Mouse (Mus musculus): ENCODE data around the gene 6430550D23Rik. TPM values are rescaled to one million over a fixed set of nuclear protein-coding genes. Genes with fewer than 3 reads are reported as not detected.

Gene 6430550D23Rik
- polyA plus RNA-seq, 1 experiment: 0.09 TPM

- no peaks in the 10 kb centered on the region for H3K79me2 ChIP-seq (ENCODE audit: control insufficient read depth, insufficient read depth)
- no peak overlapping the region for H3K4me3 ChIP-seq (ENCODE audit: insufficient read depth, poor library complexity, severe bottlenecking)
- H3ac ChIP-seq (ENCODE audit: control insufficient read depth, insufficient read length, low read depth): no peak overlapping the region
- no peaks in the 10 kb centered on the region for H3K36me3 ChIP-seq (ENCODE audit: control insufficient read depth, insufficient read depth)
- H3K79me3 ChIP-seq (ENCODE audit: low read depth): no peaks in the 10 kb centered on the region
- TF ChIP-seq MAX (IDR thresholded peaks at IDR 0.05) (no peak), MYOD1 (IDR thresholded peaks at IDR 0.05; ENCODE audit: control insufficient read depth, insufficient read length, low read depth) (no peak), CEBPB (IDR thresholded peaks at IDR 0.05; ENCODE audit: low read depth) (no peak), MYOG (IDR thresholded peaks at IDR 0.05; ENCODE audit: control insufficient read depth, extremely low read depth, insufficient read length) (no peak), CTCF (IDR thresholded peaks at IDR 0.05; ENCODE audit: control insufficient read depth, insufficient read depth, insufficient read length) (no peak), USF1 (IDR thresholded peaks at IDR 0.05; ENCODE audit: low read depth) (no peak), FOSL1 (IDR thresholded peaks at IDR 0.05; ENCODE audit: insufficient read depth, low read length, poor library complexity, severe bottlenecking) (no peak)
- peaks cover 8% of the 10 kb centered on the region for H3K27me3 ChIP-seq (ENCODE audit: control insufficient read depth, insufficient read depth, insufficient read length)
Measured at GRCm38 (mm10) chr2:156025482-156025881, 17.7 kb upstream of the 6430550D23Rik start.

- H3K79me3 ChIP-seq (ENCODE audit: low read depth): no peaks in the 10 kb centered on the region
- no peak for TF ChIP-seq USF1 (IDR thresholded peaks at IDR 0.05; ENCODE audit: low read depth)
- no peak for TF ChIP-seq MYOG (IDR thresholded peaks at IDR 0.05; ENCODE audit: control insufficient read depth, extremely low read depth, insufficient read length)
- no peak for TF ChIP-seq MAX (IDR thresholded peaks at IDR 0.05)
- TF ChIP-seq MYOD1 (IDR thresholded peaks at IDR 0.05; ENCODE audit: control insufficient read depth, insufficient read length, low read depth): no peak
- TF ChIP-seq CTCF (IDR thresholded peaks at IDR 0.05; ENCODE audit: control insufficient read depth, insufficient read depth, insufficient read length): no peak
- TF ChIP-seq CEBPB (IDR thresholded peaks at IDR 0.05; ENCODE audit: low read depth): no peak
- TF ChIP-seq FOSL1 (IDR thresholded peaks at IDR 0.05; ENCODE audit: insufficient read depth, low read length, poor library complexity, severe bottlenecking): no peak
- H3K27me3 ChIP-seq (ENCODE audit: control insufficient read depth, insufficient read depth, insufficient read length): no peaks in the 10 kb centered on the region
- peaks cover 17% of the 10 kb centered on the region for H3K36me3 ChIP-seq (ENCODE audit: control insufficient read depth, insufficient read depth)
- H3ac ChIP-seq (ENCODE audit: control insufficient read depth, insufficient read length, low read depth): no peak overlapping the region
- H3K4me3 ChIP-seq (ENCODE audit: insufficient read depth, poor library complexity, severe bottlenecking): no peak overlapping the region
- no peaks in the 10 kb centered on the region for H3K79me2 ChIP-seq (ENCODE audit: control insufficient read depth, insufficient read depth)
Measured at GRCm38 (mm10) chr2:156021765-156022164, 14.0 kb upstream of the 6430550D23Rik start.

- Histone ChIP-seq H3K79me3 (ENCODE audit: low read depth) (no peaks in the 10 kb centered on the region), H3K36me3 (ENCODE audit: control insufficient read depth, insufficient read depth) (peaks cover 23% of the 10 kb centered on the region), H3K27me3 (ENCODE audit: control insufficient read depth, insufficient read depth, insufficient read length) (no peaks in the 10 kb centered on the region), H3ac (ENCODE audit: control insufficient read depth, insufficient read length, low read depth) (no peak overlapping the region), H3K79me2 (ENCODE audit: control insufficient read depth, insufficient read depth) (no peaks in the 10 kb centered on the region), H3K4me3 (ENCODE audit: insufficient read depth, poor library complexity, severe bottlenecking) (no peak overlapping the region)
- no peak for TF ChIP-seq USF1 (IDR thresholded peaks at IDR 0.05; ENCODE audit: low read depth)
- no peak for TF ChIP-seq CTCF (IDR thresholded peaks at IDR 0.05; ENCODE audit: control insufficient read depth, insufficient read depth, insufficient read length)
- no peak for TF ChIP-seq MAX (IDR thresholded peaks at IDR 0.05)
- no peak for TF ChIP-seq FOSL1 (IDR thresholded peaks at IDR 0.05; ENCODE audit: insufficient read depth, low read length, poor library complexity, severe bottlenecking)
- TF ChIP-seq MYOG (IDR thresholded peaks at IDR 0.05; ENCODE audit: control insufficient read depth, extremely low read depth, insufficient read length): no peak
- TF ChIP-seq MYOD1 (IDR thresholded peaks at IDR 0.05; ENCODE audit: control insufficient read depth, insufficient read length, low read depth): no peak
- no peak for TF ChIP-seq CEBPB (IDR thresholded peaks at IDR 0.05; ENCODE audit: low read depth)
Measured at GRCm38 (mm10) chr2:156021219-156021618, 13.4 kb upstream of the 6430550D23Rik start.

- Histone ChIP-seq H3K36me3 (ENCODE audit: control insufficient read depth, insufficient read depth) (peaks cover 48% of the 10 kb centered on the region), H3K79me3 (ENCODE audit: low read depth) (no peaks in the 10 kb centered on the region), H3K79me2 (ENCODE audit: control insufficient read depth, insufficient read depth) (no peaks in the 10 kb centered on the region), H3K4me3 (ENCODE audit: insufficient read depth, poor library complexity, severe bottlenecking) (no peak overlapping the region), H3ac (ENCODE audit: control insufficient read depth, insufficient read length, low read depth) (no peak overlapping the region), H3K27me3 (ENCODE audit: control insufficient read depth, insufficient read depth, insufficient read length) (no peaks in the 10 kb centered on the region)
- TF ChIP-seq MYOD1 (IDR thresholded peaks at IDR 0.05; ENCODE audit: control insufficient read depth, insufficient read length, low read depth): no peak
- no peak for TF ChIP-seq FOSL1 (IDR thresholded peaks at IDR 0.05; ENCODE audit: insufficient read depth, low read length, poor library complexity, severe bottlenecking)
- no peak for TF ChIP-seq MAX (IDR thresholded peaks at IDR 0.05)
- TF ChIP-seq CTCF (IDR thresholded peaks at IDR 0.05; ENCODE audit: control insufficient read depth, insufficient read depth, insufficient read length): no peak
- no peak for TF ChIP-seq USF1 (IDR thresholded peaks at IDR 0.05; ENCODE audit: low read depth)
- no peak for TF ChIP-seq MYOG (IDR thresholded peaks at IDR 0.05; ENCODE audit: control insufficient read depth, extremely low read depth, insufficient read length)
- TF ChIP-seq CEBPB (IDR thresholded peaks at IDR 0.05; ENCODE audit: low read depth): no peak
Measured at GRCm38 (mm10) chr2:156018106-156018505, 10.3 kb upstream of the 6430550D23Rik start.

GRCm38 (mm10) chr2:156005393-156005792 is 2.4 kb downstream of the 6430550D23Rik start:
- no peak overlapping the region for H3ac ChIP-seq (ENCODE audit: control insufficient read depth, insufficient read length, low read depth)
- H3K79me2 ChIP-seq (ENCODE audit: control insufficient read depth, insufficient read depth): peaks cover 14% of the 10 kb centered on the region
- H3K4me3 ChIP-seq (ENCODE audit: insufficient read depth, poor library complexity, severe bottlenecking): no peak overlapping the region
- TF ChIP-seq FOSL1 (IDR thresholded peaks at IDR 0.05; ENCODE audit: insufficient read depth, low read length, poor library complexity, severe bottlenecking) (no peak), MAX (IDR thresholded peaks at IDR 0.05) (no peak), CTCF (IDR thresholded peaks at IDR 0.05; ENCODE audit: control insufficient read depth, insufficient read depth, insufficient read length) (no peak), CEBPB (IDR thresholded peaks at IDR 0.05; ENCODE audit: low read depth) (no peak), MYOG (IDR thresholded peaks at IDR 0.05; ENCODE audit: control insufficient read depth, extremely low read depth, insufficient read length) (no peak), USF1 (IDR thresholded peaks at IDR 0.05; ENCODE audit: low read depth) (no peak), MYOD1 (IDR thresholded peaks at IDR 0.05; ENCODE audit: control insufficient read depth, insufficient read length, low read depth) (no peak)
- H3K27me3 ChIP-seq (ENCODE audit: control insufficient read depth, insufficient read depth, insufficient read length): no peaks in the 10 kb centered on the region
- H3K79me3 ChIP-seq (ENCODE audit: low read depth): peaks cover 8% of the 10 kb centered on the region
- peaks cover 33% of the 10 kb centered on the region for H3K36me3 ChIP-seq (ENCODE audit: control insufficient read depth, insufficient read depth)

Measured in C2C12 (cell line).